Mouse (Mus musculus) heart, postnatal 0 days (tissue): ENCODE data around the gene Rasl11b.

ENCODE experiments used
- CTCF ChIP-seq: IDR thresholded peaks from 2 replicates; pipeline ENCODE4 v1.5.1; 2016; ENCODE audit warnings: antibody characterized with exemption, control low read depth, low read depth
- EP300 ChIP-seq: IDR thresholded peaks from 2 replicates; pipeline ENCODE4 v1.6.1; 2016; ENCODE audit warnings: antibody characterized with exemption, low read depth

- TF ChIP-seq EP300: no peak
- no peak for TF ChIP-seq CTCF
These were observed 51.4 kb downstream of the Rasl11b start for GRCm38 (mm10) chr5:74246453-74246852.
